Mouse (Mus musculus) midbrain, embryonic 16.5 days (tissue): Measurements from ENCODE around the gene Zfp663. TPM values are rescaled to one million over a fixed set of nuclear protein-coding genes. Genes with fewer than 3 reads are reported as not detected.

Experiments
- ATAC-seq: fragments of 200-750 bp; cut with Nextera tagmentation; 2 replicates; pipeline ENCODE4 v1.8.0; 2017; ENCODE audit warnings: moderate TSS enrichment
- H3K27ac ChIP-seq: fragments of 300-500 bp; sonication (generic); 2 replicates; pipeline ENCODE4 v1.5.1; 2014; ENCODE audit warnings: mild to moderate bottlenecking, low read length, mixed read lengths
- H3K27me3 ChIP-seq: fragments of 300-500 bp; sonication (generic); 2 replicates; pipeline ENCODE4 v1.6.1; 2014; ENCODE audit warnings: low read depth, low read length, mixed read lengths; ENCODE audit not compliant: control insufficient read depth, insufficient read depth
- H3K36me3 ChIP-seq: fragments of 300-500 bp; sonication (generic); 2 replicates; pipeline ENCODE4 v1.6.1; 2014; ENCODE audit warnings: mild to moderate bottlenecking, low read length, moderate library complexity, mixed read lengths; ENCODE audit not compliant: control insufficient read depth, insufficient read depth
- H3K4me1 ChIP-seq: fragments of 300-500 bp; sonication (generic); 2 replicates; pipeline ENCODE4 v1.6.1; 2014; ENCODE audit warnings: mild to moderate bottlenecking, low read length, mixed read lengths; ENCODE audit not compliant: control insufficient read depth, insufficient read depth
- H3K4me2 ChIP-seq: fragments of 300-500 bp; sonication (generic); 2 replicates; pipeline ENCODE4 v1.6.1; 2014; ENCODE audit warnings: mild to moderate bottlenecking, low read length, mixed read lengths
- H3K4me3 ChIP-seq: fragments of 300-500 bp; sonication (generic); 2 replicates; pipeline ENCODE4 v1.5.1; 2014; ENCODE audit warnings: low read depth, mild to moderate bottlenecking, low read length, moderate library complexity, mixed read lengths
- H3K9ac ChIP-seq: fragments of 300-500 bp; sonication (generic); 2 replicates; pipeline ENCODE4 v1.6.1; 2014; ENCODE audit warnings: low read depth, low read length, mixed read lengths
- H3K9me3 ChIP-seq: fragments of 300-500 bp; sonication (generic); replicated peaks from 2 replicates; pipeline ENCODE4 v1.6.1; 2014; ENCODE audit warnings: mild to moderate bottlenecking, low read length, mixed read lengths; ENCODE audit not compliant: control insufficient read depth, poor library complexity, severe bottlenecking
- WGBS: fragments of 180-500 bp; shearing (Covaris S2); extraction: QIAGEN DNeasy Blood & Tissue Kit; methylation state at CpG from one replicate; pipeline ENCODE4 v1.1.7; 2014; 5-methylcytosine and 5-hydroxymethylcytosine counted together
- polyA plus RNA-seq: library from polyadenylated mRNA; unstranded; fragments of >200 nt; fragmentation: Nextera tagmentation; extraction: Ambion mirVana; gene quantifications from 2 replicates; pipeline ENCODE4 v1.2.1, GENCODE M21; 2015

Gene Zfp663
- polyA plus RNA-seq, 1 experiment from 2014 or later, result 7.3 TPM

GRCm38 (mm10) chr2:165360861-165361260, 7.7 kb downstream of the Zfp663 start:
- Histone ChIP-seq H3K36me3 (0 out of 2 replicates have a peak, but pooled peaks cover under 1% of the 10 kb centered on the region), H3K9ac (no peak overlapping the region), H3K4me2 (no peak overlapping the region), H3K9me3 (no peaks in the 10 kb centered on the region), H3K4me3 (no peak overlapping the region), H3K27me3 (no peaks in the 10 kb centered on the region), H3K4me1 (peaks cover 6% of the 10 kb centered on the region; the same call in 1 of the 2 replicates), H3K27ac (no peak overlapping the region)
- 0% methylated on average over 1 of the region's 1 CpGs for WGBS
- ATAC-seq, result peak; percentile 68; the same call in 1 of the 2 replicates

- peaks cover 22% of the 10 kb centered on the region for H3K36me3 ChIP-seq
- H3K27ac ChIP-seq, result no peak overlapping the region
- no peak overlapping the region for H3K4me3 ChIP-seq
- H3K4me1 ChIP-seq, result no peaks in the 10 kb centered on the region
- no peak overlapping the region for H3K9ac ChIP-seq
- H3K9me3 ChIP-seq, result peaks cover 16% of the 10 kb centered on the region
- 91% methylated on average over 20 of the region's 20 CpGs for WGBS
- H3K27me3 ChIP-seq, result no peaks in the 10 kb centered on the region
- no peak overlapping the region for H3K4me2 ChIP-seq
- ATAC-seq, result no peak
Observed at GRCm38 (mm10) chr2:165351828-165352513, 16.6 kb downstream of the Zfp663 start.

- peak; percentile 75 for ATAC-seq
- Histone ChIP-seq H3K4me3 (no peak overlapping the region), H3K36me3 (peaks cover 19% of the 10 kb centered on the region), H3K4me1 (no peaks in the 10 kb centered on the region), H3K4me2 (no peak overlapping the region; the same call in 1 of the 2 replicates), H3K9ac (no peak overlapping the region; the same call in 1 of the 2 replicates), H3K9me3 (peaks cover 16% of the 10 kb centered on the region), H3K27ac (no peak overlapping the region), H3K27me3 (no peaks in the 10 kb centered on the region)
- 10% methylated on average over 8 of the region's 8 CpGs for WGBS
Observed at GRCm38 (mm10) chr2:165349466-165349865, 19.1 kb downstream of the Zfp663 start.

- H3K36me3 ChIP-seq, result no peaks in the 10 kb centered on the region
- WGBS, result 94% methylated on average over 5 of the region's 5 CpGs
- ATAC-seq, result no peak
Observed at GRCm38 (mm10) chr2:165346180-165346579, 22.3 kb downstream of the Zfp663 start.

GRCm38 (mm10) chr2:165337191-165337590, 31.3 kb downstream of the Zfp663 start:
- H3K4me2 ChIP-seq, result no peak overlapping the region
- H3K9me3 ChIP-seq, result no peaks in the 10 kb centered on the region
- H3K4me1 ChIP-seq, result no peaks in the 10 kb centered on the region; the same call in 1 of the 2 replicates
- no peak overlapping the region for H3K9ac ChIP-seq
- ATAC-seq, result no peak
- H3K27me3 ChIP-seq, result no peaks in the 10 kb centered on the region
- 10% methylated on average over 3 of the region's 3 CpGs for WGBS
- H3K4me3 ChIP-seq, result no peak overlapping the region
- no peaks in the 10 kb centered on the region for H3K36me3 ChIP-seq
- no peak overlapping the region for H3K27ac ChIP-seq

More at GRCm38 (mm10) chr2:165346180-165346579, 22.3 kb downstream of the Zfp663 start:
- Histone ChIP-seq H3K9ac (no peak overlapping the region), H3K27ac (no peak overlapping the region), H3K4me2 (no peak overlapping the region), H3K4me3 (no peak overlapping the region), H3K9me3 (no peaks in the 10 kb centered on the region), H3K27me3 (no peaks in the 10 kb centered on the region), H3K4me1 (no peaks in the 10 kb centered on the region)

GRCm38 (mm10) chr2:165332610-165333210, 35.8 kb downstream of the Zfp663 start:
- no peak for ATAC-seq
- no peak overlapping the region for H3K27ac ChIP-seq

GRCm38 (mm10) chr2:165329703-165330102, 38.8 kb downstream of the Zfp663 start:
- no peak for ATAC-seq
- 57% methylated on average over 3 of the region's 3 CpGs for WGBS

More at GRCm38 (mm10) chr2:165332610-165333210, 35.8 kb downstream of the Zfp663 start:
- Histone ChIP-seq H3K4me3 (no peak overlapping the region), H3K27me3 (no peaks in the 10 kb centered on the region), H3K9me3 (no peaks in the 10 kb centered on the region), H3K4me2 (no peak overlapping the region), H3K36me3 (no peaks in the 10 kb centered on the region), H3K4me1 (peaks cover 3% of the 10 kb centered on the region), H3K9ac (no peak overlapping the region)
- WGBS, result 39% methylated on average over 14 of the region's 14 CpGs

GRCm38 (mm10) chr2:165328746-165329145, 39.8 kb downstream of the Zfp663 start:
- ATAC-seq, result no peak
- Histone ChIP-seq H3K36me3 (no peaks in the 10 kb centered on the region), H3K4me3 (no peak overlapping the region), H3K4me1 (peaks cover 32% of the 10 kb centered on the region), H3K9me3 (no peaks in the 10 kb centered on the region), H3K27ac (no peak overlapping the region), H3K4me2 (no peak overlapping the region), H3K9ac (no peak overlapping the region), H3K27me3 (no peaks in the 10 kb centered on the region)
- 84% methylated on average over 5 of the region's 5 CpGs for WGBS

More at GRCm38 (mm10) chr2:165329703-165330102, 38.8 kb downstream of the Zfp663 start:
- Histone ChIP-seq H3K4me2 (no peak overlapping the region), H3K27me3 (no peaks in the 10 kb centered on the region), H3K4me1 (peaks cover 23% of the 10 kb centered on the region), H3K9ac (no peak overlapping the region), H3K36me3 (no peaks in the 10 kb centered on the region), H3K9me3 (no peaks in the 10 kb centered on the region), H3K4me3 (no peak overlapping the region), H3K27ac (no peak overlapping the region)

GRCm38 (mm10) chr2:165327386-165327785, 41.1 kb downstream of the Zfp663 start:
- H3K4me2 ChIP-seq, result peak overlapping the region; percentile 81
- peak overlapping the region; percentile 97 for H3K27ac ChIP-seq
- 21% methylated on average over 7 of the region's 7 CpGs for WGBS
- no peaks in the 10 kb centered on the region for H3K36me3 ChIP-seq
- peaks cover 35% of the 10 kb centered on the region for H3K4me1 ChIP-seq
- H3K9ac ChIP-seq, result peak overlapping the region; percentile 79
- H3K4me3 ChIP-seq, result peak overlapping the region; percentile 66
- H3K27me3 ChIP-seq, result no peaks in the 10 kb centered on the region
- no peaks in the 10 kb centered on the region for H3K9me3 ChIP-seq
- ATAC-seq, result no peak
